Mouse (Mus musculus) spleen, adult 12 weeks (tissue): Measurements from ENCODE around the gene Pabpn1l.

ENCODE experiments used
- DNase-seq: peaks from one replicate; pipeline ENCODE4 v3.0.0; 2022; ENCODE audit warnings: low spot score

The Pabpn1l gene

GRCm38 (mm10) chr8:122622727-122623126 is at the start of gene Pabpn1l:
Gene Pabpn1l (minus strand): TSS chr8:122622739.
- DNase-seq, result no peak

- no peak for DNase-seq
Measured at GRCm38 (mm10) chr8:122671894-122672293, 49.4 kb upstream of the Pabpn1l start.

GRCm38 (mm10) chr8:122670718-122671117 is 48.2 kb upstream of the Pabpn1l start:
- no peak for DNase-seq

- no peak for DNase-seq
Measured at GRCm38 (mm10) chr8:122670001-122670400, 47.5 kb upstream of the Pabpn1l start.

- DNase-seq, result no peak
Measured at GRCm38 (mm10) chr8:122669370-122669769, 46.8 kb upstream of the Pabpn1l start.

GRCm38 (mm10) chr8:122667854-122668253 is 45.3 kb upstream of the Pabpn1l start:
- DNase-seq, result no peak

- DNase-seq, result no peak
Measured at GRCm38 (mm10) chr8:122666827-122667226, 44.3 kb upstream of the Pabpn1l start.

GRCm38 (mm10) chr8:122666338-122666764 is 43.8 kb upstream of the Pabpn1l start:
- peak; percentile 69 for DNase-seq

GRCm38 (mm10) chr8:122665667-122666316 is 43.3 kb upstream of the Pabpn1l start:
- no peak for DNase-seq

- no peak for DNase-seq
Measured at GRCm38 (mm10) chr8:122665221-122665620, 42.7 kb upstream of the Pabpn1l start.

- DNase-seq, result no peak
Measured at GRCm38 (mm10) chr8:122663670-122664069, 41.1 kb upstream of the Pabpn1l start.

- DNase-seq, result no peak
Measured at GRCm38 (mm10) chr8:122663106-122663505, 40.6 kb upstream of the Pabpn1l start.

GRCm38 (mm10) chr8:122661894-122662293 is 39.4 kb upstream of the Pabpn1l start:
- DNase-seq, result no peak

GRCm38 (mm10) chr8:122661138-122661537 is 38.6 kb upstream of the Pabpn1l start:
- no peak for DNase-seq

GRCm38 (mm10) chr8:122660022-122660421 is 37.5 kb upstream of the Pabpn1l start:
- DNase-seq, result no peak

- no peak for DNase-seq
Measured at GRCm38 (mm10) chr8:122658807-122659160, 36.2 kb upstream of the Pabpn1l start.

- no peak for DNase-seq
Measured at GRCm38 (mm10) chr8:122658149-122658806, 35.7 kb upstream of the Pabpn1l start.

- peak; percentile 74 for DNase-seq
Measured at GRCm38 (mm10) chr8:122656056-122656999, 33.8 kb upstream of the Pabpn1l start.

- no peak for DNase-seq
Measured at GRCm38 (mm10) chr8:122654768-122655167, 32.2 kb upstream of the Pabpn1l start.

- DNase-seq, result no peak
Measured at GRCm38 (mm10) chr8:122652643-122653042, 30.1 kb upstream of the Pabpn1l start.

- no peak for DNase-seq
Measured at GRCm38 (mm10) chr8:122651326-122651921, 28.9 kb upstream of the Pabpn1l start.
